Mouse (Mus musculus): Measurements from ENCODE around the gene Ankrd55.

DNA sequence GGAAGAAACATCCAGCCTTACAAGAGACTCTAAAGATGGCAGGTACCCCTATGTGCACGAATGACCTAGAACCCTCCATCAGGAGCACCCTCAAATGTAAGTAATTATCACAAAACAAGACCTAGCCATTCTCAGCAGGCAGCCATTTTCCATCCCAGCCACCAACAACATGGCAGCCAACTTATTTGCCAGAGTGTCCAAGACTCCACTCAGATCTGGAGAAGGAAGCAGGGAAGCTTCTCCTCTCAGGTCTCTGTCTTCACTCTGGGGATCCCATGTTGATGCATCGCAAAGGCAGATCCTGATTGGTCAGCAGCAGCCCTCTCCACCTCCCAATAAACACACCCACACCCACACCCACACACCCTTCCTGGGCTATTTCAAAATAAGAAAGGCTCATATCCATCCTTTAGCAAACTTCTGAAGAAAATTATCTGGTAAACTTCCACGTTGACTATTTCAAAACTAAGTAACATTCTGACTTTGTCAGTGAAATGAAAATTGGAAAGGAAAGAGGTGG is 119.0 kb downstream of the Ankrd55 start:
- TF ChIP-seq GATA1 (IDR thresholded peaks at IDR 0.05; ENCODE audit: low read length) (no peak), TAL1 (IDR thresholded peaks at IDR 0.05; ENCODE audit: low read length) (no peak)

Measured in erythroblast, embryonic 14.5 days (primary cell).